Mouse (Mus musculus) C2C12 (cell line): ENCODE measurements around the gene Wscd2. TPM values are rescaled to one million over a fixed set of nuclear protein-coding genes. Genes with fewer than 3 reads are reported as not detected.

Experiments used
- H3K27me3 ChIP-seq: one replicate; pipeline ENCODE4 v1.6.1; 2011; ENCODE audit not compliant: control insufficient read depth, insufficient read depth, insufficient read length
- H3K36me3 ChIP-seq: one replicate; pipeline ENCODE4 v1.6.1; 2011; ENCODE audit not compliant: control insufficient read depth, insufficient read depth
- H3K4me3 ChIP-seq: one replicate; pipeline ENCODE4 v1.5.1; 2011; ENCODE audit warnings: mild to moderate bottlenecking, control low read depth; ENCODE audit not compliant: poor library complexity, insufficient read depth, severe bottlenecking
- H3K79me2 ChIP-seq: one replicate; pipeline ENCODE4 v1.6.1; 2011; ENCODE audit not compliant: control insufficient read depth, insufficient read depth
- H3K79me3 ChIP-seq: one replicate; pipeline ENCODE4 v1.6.1; 2011; ENCODE audit warnings: low read depth, control low read depth
- H3ac ChIP-seq: one replicate; pipeline ENCODE3; 2011; ENCODE audit warnings: low read depth; ENCODE audit not compliant: control insufficient read depth, insufficient read length
- CEBPB ChIP-seq: IDR thresholded peaks from one replicate; pipeline ENCODE4 v1.6.1; 2011; ENCODE audit warnings: low read depth, mild to moderate bottlenecking, control low read depth, moderate library complexity
- CTCF ChIP-seq: IDR thresholded peaks from one replicate; pipeline ENCODE4 v1.5.1; 2011; ENCODE audit not compliant: control insufficient read depth, insufficient read depth, insufficient read length
- FOSL1 ChIP-seq: IDR thresholded peaks from one replicate; pipeline ENCODE4 v1.8.0; 2011; ENCODE audit warnings: mild to moderate bottlenecking, low read length; ENCODE audit not compliant: poor library complexity, insufficient read depth, severe bottlenecking
- MAX ChIP-seq: IDR thresholded peaks from one replicate; pipeline ENCODE4 v1.6.1; 2011; ENCODE audit warnings: mild to moderate bottlenecking, control low read depth
- MYOD1 ChIP-seq: IDR thresholded peaks from one replicate; pipeline ENCODE4 v1.6.1; 2011; ENCODE audit warnings: low read depth; ENCODE audit not compliant: control insufficient read depth, insufficient read length
- MYOG ChIP-seq: IDR thresholded peaks from one replicate; pipeline ENCODE4 v1.6.1; 2011; ENCODE audit not compliant: control insufficient read depth, insufficient read length; ENCODE audit errors: extremely low read depth
- USF1 ChIP-seq: IDR thresholded peaks from one replicate; pipeline ENCODE4 v1.6.1; 2011; ENCODE audit warnings: low read depth, mild to moderate bottlenecking, control low read depth, moderate library complexity
- polyA plus RNA-seq: library from polyadenylated mRNA; unstranded; fragments of >200 nt; fragmentation: generic; extraction: Trizol; gene quantifications from one replicate; pipeline ENCODE4 v1.2.1, GENCODE M21; 2012; ENCODE audit warnings: missing spikeins

The Wscd2 gene
- polyA plus RNA-seq, 1 experiment, result not detected

DNA sequence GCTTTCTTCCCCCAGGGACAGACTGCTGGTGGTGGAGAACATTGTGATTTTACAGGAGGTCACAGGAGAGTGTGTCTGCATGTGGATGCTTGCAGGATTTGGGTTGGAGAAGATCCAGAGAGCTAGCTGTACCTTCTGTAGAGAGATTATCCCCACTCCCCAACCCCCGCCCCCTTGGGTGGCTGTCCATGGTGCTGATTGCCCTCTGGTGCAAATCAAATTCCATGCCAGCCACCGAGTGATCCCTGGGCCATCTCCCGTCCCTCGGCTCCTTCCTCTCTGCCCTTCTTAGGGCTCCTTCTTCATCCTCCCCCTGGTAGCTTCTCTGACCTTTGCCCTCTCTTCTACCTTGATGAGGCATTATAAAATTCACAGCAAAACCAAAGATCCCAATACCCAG is 74.3 kb downstream of the Wscd2 start:
- no peaks in the 10 kb centered on the region for H3K36me3 ChIP-seq
- H3K4me3 ChIP-seq, result no peak overlapping the region
- H3K27me3 ChIP-seq, result peaks cover 40% of the 10 kb centered on the region
- no peak for TF ChIP-seq MAX
- TF ChIP-seq CEBPB, result no peak
- TF ChIP-seq FOSL1, result no peak
- no peak for TF ChIP-seq MYOD1
- TF ChIP-seq USF1, result no peak
- TF ChIP-seq MYOG, result no peak
- no peak for TF ChIP-seq CTCF
- H3K79me3 ChIP-seq, result no peaks in the 10 kb centered on the region
- H3K79me2 ChIP-seq, result no peaks in the 10 kb centered on the region
- H3ac ChIP-seq, result no peak overlapping the region

DNA sequence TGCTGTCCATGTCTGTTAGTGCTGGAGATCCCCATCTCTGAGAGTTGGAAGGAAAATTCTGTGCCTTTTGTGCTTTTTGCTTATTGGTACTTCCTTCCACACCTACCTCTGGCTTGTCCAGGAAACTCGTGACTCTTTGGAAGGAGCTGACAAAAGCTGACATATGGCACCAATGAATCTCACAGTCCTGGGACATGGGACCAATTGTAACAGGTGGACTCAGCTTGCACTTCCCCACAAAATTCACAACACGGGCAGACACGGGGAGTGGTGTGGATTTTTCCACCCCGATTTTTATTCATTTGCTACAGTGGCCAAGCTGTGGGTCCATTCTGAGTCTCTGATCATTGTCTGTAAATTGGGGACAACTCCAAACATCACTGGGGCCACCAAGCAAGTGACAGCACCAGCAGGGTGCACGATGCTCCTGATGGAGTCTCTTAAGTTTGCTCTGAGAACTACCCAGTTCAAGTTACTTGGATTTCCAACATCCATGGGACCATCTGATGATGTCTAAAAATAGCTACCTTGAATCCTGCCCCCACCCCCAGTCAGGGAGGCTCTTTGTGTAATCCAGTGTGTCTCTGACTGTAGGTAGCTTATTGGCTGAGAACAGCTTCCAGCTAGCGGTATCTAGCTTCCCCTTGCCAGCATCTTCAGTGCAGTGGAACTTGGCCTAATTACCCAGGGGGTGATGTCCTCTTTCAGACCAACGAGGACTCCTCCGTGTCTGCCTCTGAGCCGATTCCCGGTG is 75.1 kb downstream of the Wscd2 start:
- Histone ChIP-seq H3K79me3 (no peaks in the 10 kb centered on the region), H3ac (no peak overlapping the region), H3K79me2 (no peaks in the 10 kb centered on the region), H3K27me3 (peaks cover 37% of the 10 kb centered on the region), H3K36me3 (no peaks in the 10 kb centered on the region), H3K4me3 (no peak overlapping the region)
- no peak for TF ChIP-seq USF1
- TF ChIP-seq CEBPB, result no peak
- TF ChIP-seq MYOD1, result no peak
- TF ChIP-seq MAX, result no peak
- no peak for TF ChIP-seq FOSL1
- TF ChIP-seq CTCF, result no peak

DNA sequence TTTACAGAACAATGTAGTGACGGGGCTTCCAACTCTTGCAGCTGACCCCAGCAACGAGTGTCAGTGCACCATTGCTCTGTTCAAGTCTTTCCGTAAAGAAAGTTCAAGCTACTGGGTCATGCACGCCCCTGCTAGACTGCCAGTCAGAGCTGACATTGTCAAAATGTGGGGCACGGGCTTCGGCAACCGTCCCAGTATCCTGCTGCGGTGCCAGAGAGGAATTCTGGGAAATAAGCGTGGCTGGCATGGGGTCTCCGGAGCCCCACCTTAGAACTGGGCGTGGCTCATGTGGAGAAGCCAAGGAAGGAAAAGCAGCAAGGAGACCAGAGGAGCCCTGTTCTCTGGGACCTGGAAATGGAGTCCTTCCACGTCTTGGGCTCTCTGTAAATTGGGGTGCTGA is 75.7 kb downstream of the Wscd2 start:
- Histone ChIP-seq H3K36me3 (no peaks in the 10 kb centered on the region), H3K27me3 (peaks cover 42% of the 10 kb centered on the region), H3K79me2 (no peaks in the 10 kb centered on the region), H3K4me3 (no peak overlapping the region), H3ac (no peak overlapping the region), H3K79me3 (no peaks in the 10 kb centered on the region)
- TF ChIP-seq CTCF, result no peak
- TF ChIP-seq MYOG, result no peak
- no peak for TF ChIP-seq MAX
- TF ChIP-seq CEBPB, result no peak
- no peak for TF ChIP-seq FOSL1
- TF ChIP-seq MYOD1, result no peak
- TF ChIP-seq USF1, result no peak

- H3K79me3 ChIP-seq, result no peaks in the 10 kb centered on the region
- H3K79me2 ChIP-seq, result no peaks in the 10 kb centered on the region
- TF ChIP-seq FOSL1, result no peak
- no peak for TF ChIP-seq USF1
- TF ChIP-seq MYOG, result no peak
- TF ChIP-seq CEBPB, result no peak
- no peak for TF ChIP-seq MAX
- TF ChIP-seq MYOD1, result no peak
- no peak for TF ChIP-seq CTCF
- peaks cover 63% of the 10 kb centered on the region for H3K27me3 ChIP-seq
- no peak overlapping the region for H3ac ChIP-seq
- no peaks in the 10 kb centered on the region for H3K36me3 ChIP-seq
- H3K4me3 ChIP-seq, result no peak overlapping the region
Observed at GRCm38 (mm10) chr5:113570056-113570717, 80.1 kb downstream of the Wscd2 start.

- H3K79me3 ChIP-seq, result no peaks in the 10 kb centered on the region
- peaks cover 31% of the 10 kb centered on the region for H3K27me3 ChIP-seq
- H3K79me2 ChIP-seq, result no peaks in the 10 kb centered on the region
- no peak overlapping the region for H3ac ChIP-seq
- no peaks in the 10 kb centered on the region for H3K36me3 ChIP-seq
- H3K4me3 ChIP-seq, result no peak overlapping the region
- TF ChIP-seq MAX (no peak), MYOG (no peak), MYOD1 (no peak), CEBPB (no peak), FOSL1 (no peak), CTCF (no peak), USF1 (no peak)
Observed at GRCm38 (mm10) chr5:113577555-113577954, 87.4 kb downstream of the Wscd2 start.
